Mouse (Mus musculus) kidney, embryonic 16.5 days (tissue): ENCODE results near the gene Cysrt1. TPM values are rescaled to one million over a fixed set of nuclear protein-coding genes. Genes with fewer than 3 reads are reported as not detected.
A peak's percentile ranks its signal among the peaks of the same experiment; 100 is the strongest.

Source experiments
- ATAC-seq: fragments of 200-750 bp; cut with Nextera tagmentation; 2 replicates; pipeline ENCODE4 v1.8.0; 2017; ENCODE audit warnings: moderate TSS enrichment; ENCODE audit not compliant: low FRiP score, low TSS enrichment
- H3K27ac ChIP-seq: fragments of 300-500 bp; sonication (generic); 2 replicates; pipeline ENCODE4 v1.5.1; 2014; ENCODE audit warnings: low read length
- H3K27me3 ChIP-seq: fragments of 300-500 bp; sonication (generic); 2 replicates; pipeline ENCODE4 v1.6.1; 2014; ENCODE audit warnings: low read length, control low read depth, mixed read lengths; ENCODE audit not compliant: insufficient read depth
- H3K36me3 ChIP-seq: fragments of 300-500 bp; sonication (generic); 2 replicates; pipeline ENCODE4 v1.6.1; 2014; ENCODE audit warnings: low read length, control low read depth, mixed read lengths; ENCODE audit not compliant: insufficient read depth
- H3K4me1 ChIP-seq: fragments of 300-500 bp; sonication (generic); 2 replicates; pipeline ENCODE4 v1.6.1; 2014; ENCODE audit warnings: low read length, control low read depth, mixed read lengths; ENCODE audit not compliant: insufficient read depth
- H3K4me2 ChIP-seq: fragments of 300-500 bp; sonication (generic); replicated peaks from 2 replicates; pipeline ENCODE4 v1.6.1; 2014; ENCODE audit warnings: low read depth, low read length
- H3K4me3 ChIP-seq: fragments of 300-500 bp; sonication (generic); 2 replicates; pipeline ENCODE4 v1.5.1; 2014; ENCODE audit warnings: mild to moderate bottlenecking, low read length
- H3K9ac ChIP-seq: fragments of 300-500 bp; sonication (generic); replicated peaks from 2 replicates; pipeline ENCODE4 v1.6.1; 2014; ENCODE audit warnings: low read length
- H3K9me3 ChIP-seq: fragments of 300-500 bp; sonication (generic); 2 replicates; pipeline ENCODE4 v1.6.1; 2016; ENCODE audit warnings: low read length, control low read depth
- WGBS: fragments of 180-500 bp; shearing (Covaris S2); extraction: QIAGEN DNeasy Blood & Tissue Kit; methylation state at CpG from one replicate; pipeline ENCODE4 v1.1.7; 2014; 5-methylcytosine and 5-hydroxymethylcytosine counted together
- polyA plus RNA-seq: library from polyadenylated mRNA; unstranded; fragments of >200 nt; fragmentation: Nextera tagmentation; extraction: Ambion mirVana; gene quantifications from 2 replicates; pipeline ENCODE4 v1.2.1, GENCODE M21; 2015

The Cysrt1 gene
- 0.21 and 0.30 TPM in 2 replicates for polyA plus RNA-seq

DNA sequence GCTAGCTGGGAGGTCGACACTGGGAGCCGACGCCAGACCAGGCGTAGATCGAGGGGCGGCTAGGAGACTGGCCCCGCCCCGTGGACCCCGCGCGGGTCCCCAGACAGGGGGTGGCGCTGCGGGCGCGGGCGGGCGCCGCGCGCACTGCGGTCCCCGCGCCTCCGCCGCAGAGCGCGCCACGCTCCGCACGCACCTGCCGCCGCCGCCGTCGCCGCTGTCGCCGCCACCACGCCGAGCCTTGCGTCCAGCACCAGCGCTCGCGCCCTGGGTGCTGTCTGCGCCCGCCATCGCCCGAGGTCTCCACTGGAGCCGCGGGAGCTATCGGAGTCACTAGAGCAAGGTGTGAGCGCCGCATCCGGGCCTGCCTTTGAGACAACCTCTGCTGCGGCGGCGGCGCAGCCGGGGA lies at the start of gene Cysrt1, which contains the start of gene Rnf208:
Gene Cysrt1, minus strand, starts transcription at position 352 of the 406 bp plus-strand sequence.
Gene Rnf208, plus strand, starts transcription at position 155 of the 406 bp plus-strand sequence.
- H3K9ac ChIP-seq = peak within 1 kb of the TSS; percentile 78
- H3K4me2 ChIP-seq = peak within 1 kb of the TSS; percentile 97
- H3K27me3 ChIP-seq = peaks cover 20% of the 10 kb centered on the region
- no peaks in the 10 kb centered on the region for H3K9me3 ChIP-seq
- H3K36me3 ChIP-seq = 0 out of 2 replicates have a peak, but pooled peaks cover 6% of the 10 kb centered on the region
- H3K4me3 ChIP-seq = peak within 1 kb of the TSS; percentile 63
- 0% methylated on average over 56 of the region's 59 CpGs for WGBS
- peaks cover 26% of the 10 kb centered on the region for H3K4me1 ChIP-seq
- ATAC-seq = no peak
- peak within 1 kb of the TSS; percentile 56; the same call in 1 of the 2 replicates for H3K27ac ChIP-seq

DNA sequence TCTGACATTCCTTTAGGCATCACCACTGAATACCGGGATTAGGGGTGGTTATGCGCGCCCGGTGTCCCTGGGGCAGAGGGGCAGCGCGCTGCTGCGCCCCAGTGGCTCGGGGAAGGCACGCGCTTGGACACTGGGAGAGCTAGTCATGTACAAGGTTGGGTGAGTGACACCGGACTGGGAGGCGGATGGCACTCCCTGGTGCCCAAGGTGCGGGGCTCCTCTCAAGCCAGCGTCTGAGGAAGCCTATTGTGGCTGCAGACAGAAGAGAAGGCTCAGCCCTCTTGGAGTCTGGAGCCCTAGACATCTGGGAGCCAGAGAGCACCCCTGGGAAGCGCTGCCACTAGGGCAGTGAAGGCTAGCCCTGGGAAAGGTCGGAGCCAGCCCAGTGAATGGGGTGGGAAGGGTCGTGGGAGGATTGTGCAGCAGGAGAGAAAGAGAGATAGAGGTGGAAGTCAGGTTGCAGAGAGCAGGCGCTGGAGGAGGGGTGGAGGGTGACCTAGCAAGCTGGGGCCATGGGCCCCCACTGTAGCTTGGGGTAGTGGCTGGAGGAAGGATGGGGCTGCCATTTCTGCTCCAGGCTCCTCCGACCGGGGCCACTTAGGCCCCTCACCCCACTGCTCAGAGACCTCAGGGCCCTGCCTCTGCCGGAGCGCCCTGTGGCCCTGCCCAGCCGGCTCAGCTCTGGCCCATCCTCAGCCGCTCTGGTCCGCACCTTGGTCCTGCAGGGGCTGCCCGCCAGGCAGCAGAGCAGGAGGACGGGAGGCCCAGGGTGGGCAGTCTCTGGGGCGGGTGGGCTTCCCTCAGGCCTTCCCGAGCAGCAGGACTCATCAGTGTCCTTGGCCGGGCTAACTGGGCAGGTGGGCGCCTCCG lies 49.2 kb upstream of the Cysrt1 start:
- peak overlapping the region; percentile 38 for H3K4me3 ChIP-seq
- H3K9me3 ChIP-seq = no peaks in the 10 kb centered on the region
- no peaks in the 10 kb centered on the region for H3K36me3 ChIP-seq
- no peak for ATAC-seq
- 6% methylated on average over 30 of the region's 32 CpGs for WGBS
- no peak overlapping the region for H3K9ac ChIP-seq
- H3K4me2 ChIP-seq = peak overlapping the region; percentile 57
- H3K4me1 ChIP-seq = peaks cover 24% of the 10 kb centered on the region
- H3K27me3 ChIP-seq = peaks cover 62% of the 10 kb centered on the region
- no peak overlapping the region for H3K27ac ChIP-seq

DNA sequence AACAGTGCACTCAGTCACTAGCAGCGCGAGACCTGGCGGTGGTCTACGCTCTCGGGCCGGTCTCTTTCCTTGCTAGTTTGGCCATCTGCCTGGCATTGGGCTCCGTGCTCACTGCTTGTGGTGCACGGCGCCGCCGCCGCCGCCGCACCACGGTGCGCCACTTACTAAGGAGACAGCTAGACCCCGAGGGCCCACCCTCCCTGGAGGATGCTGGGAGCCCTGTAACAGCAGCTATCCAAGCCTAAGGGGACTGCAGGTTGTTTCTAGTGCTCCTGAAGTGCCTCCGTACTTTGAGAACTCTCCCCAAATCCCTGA lies 48.5 kb upstream of the Cysrt1 start:
- H3K4me1 ChIP-seq = peaks cover 24% of the 10 kb centered on the region
- WGBS = under 1% methylated on average over 18 of the region's 18 CpGs

DNA sequence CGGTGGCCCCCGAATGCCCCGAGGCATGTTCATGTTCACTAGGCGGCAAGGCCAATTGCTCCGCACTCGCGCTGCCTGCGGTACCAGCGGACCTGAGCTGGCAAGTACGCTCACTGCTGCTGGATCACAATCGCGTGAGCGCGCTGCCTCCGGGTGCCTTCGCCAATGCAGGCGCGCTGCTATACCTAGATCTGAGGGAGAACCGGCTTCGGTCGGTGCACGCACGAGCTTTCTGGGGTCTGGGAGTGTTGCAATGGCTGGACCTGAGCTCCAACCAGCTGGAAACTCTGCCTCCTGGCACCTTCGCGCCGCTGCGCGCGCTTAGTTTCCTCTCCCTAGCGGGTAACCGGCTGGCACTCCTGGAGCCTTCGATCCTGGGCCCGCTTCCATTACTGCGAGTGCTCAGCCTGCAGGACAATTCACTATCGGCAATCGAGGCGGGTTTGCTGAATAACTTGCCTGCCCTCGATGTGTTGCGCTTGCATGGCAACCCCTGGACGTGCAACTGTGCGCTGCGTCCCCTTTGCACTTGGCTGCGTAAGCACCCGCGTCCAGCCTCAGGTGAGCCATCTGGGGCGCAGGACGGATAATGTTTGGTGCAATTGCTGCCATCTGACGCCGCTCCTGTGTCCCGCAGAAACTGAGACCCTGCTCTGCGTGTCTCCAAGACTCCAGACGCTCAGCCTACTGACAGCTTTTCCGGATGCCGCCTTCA lies 48.0 kb upstream of the Cysrt1 start:
- peaks cover 60% of the 10 kb centered on the region for H3K27me3 ChIP-seq
- H3K4me3 ChIP-seq = peak overlapping the region; percentile 16
- H3K4me2 ChIP-seq = peak overlapping the region; percentile 37
- no peaks in the 10 kb centered on the region for H3K9me3 ChIP-seq
- no peak for ATAC-seq
- no peak overlapping the region for H3K9ac ChIP-seq
- H3K36me3 ChIP-seq = peaks cover 7% of the 10 kb centered on the region
- 1% methylated on average over 54 of the region's 54 CpGs for WGBS
- peaks cover 24% of the 10 kb centered on the region for H3K4me1 ChIP-seq
- H3K27ac ChIP-seq = no peak overlapping the region

More for the DNA sequence above, 48.5 kb upstream of the Cysrt1 start:
- no peak for ATAC-seq
- H3K4me3 ChIP-seq = peak overlapping the region; percentile 16
- peaks cover 2% of the 10 kb centered on the region; the same call in 1 of the 2 replicates for H3K36me3 ChIP-seq
- peaks cover 62% of the 10 kb centered on the region for H3K27me3 ChIP-seq
- no peak overlapping the region for H3K27ac ChIP-seq
- peak overlapping the region; percentile 37 for H3K4me2 ChIP-seq
- no peak overlapping the region for H3K9ac ChIP-seq
- no peaks in the 10 kb centered on the region for H3K9me3 ChIP-seq

DNA sequence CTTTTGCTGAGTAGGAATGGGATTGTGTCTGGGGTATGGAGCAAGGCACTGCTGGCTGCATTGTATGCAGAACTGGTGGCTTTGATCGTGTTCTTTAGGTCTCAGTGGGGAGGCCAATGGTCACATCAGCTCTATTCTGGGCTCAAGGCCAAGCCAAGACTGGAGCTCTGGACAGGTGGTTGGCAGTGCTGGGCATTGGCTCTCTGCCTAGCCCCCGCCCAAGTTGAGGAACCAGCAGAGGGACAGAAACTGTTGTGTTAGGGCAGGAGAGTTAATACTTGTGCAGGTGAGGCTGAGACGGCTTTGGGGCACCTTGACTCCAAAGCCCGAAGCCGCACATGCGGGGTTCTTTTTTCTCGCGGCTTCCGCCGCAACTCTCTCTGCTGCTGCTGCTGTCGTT lies 47.4 kb upstream of the Cysrt1 start, which contains the start of gene Lrrc26:
Gene Lrrc26, plus strand, starts transcription at position 265 of the 400 bp plus-strand sequence.
- peaks cover 24% of the 10 kb centered on the region for H3K4me1 ChIP-seq
- 9% methylated on average over 11 of the region's 11 CpGs for WGBS
- peaks cover 55% of the 10 kb centered on the region for H3K27me3 ChIP-seq

DNA sequence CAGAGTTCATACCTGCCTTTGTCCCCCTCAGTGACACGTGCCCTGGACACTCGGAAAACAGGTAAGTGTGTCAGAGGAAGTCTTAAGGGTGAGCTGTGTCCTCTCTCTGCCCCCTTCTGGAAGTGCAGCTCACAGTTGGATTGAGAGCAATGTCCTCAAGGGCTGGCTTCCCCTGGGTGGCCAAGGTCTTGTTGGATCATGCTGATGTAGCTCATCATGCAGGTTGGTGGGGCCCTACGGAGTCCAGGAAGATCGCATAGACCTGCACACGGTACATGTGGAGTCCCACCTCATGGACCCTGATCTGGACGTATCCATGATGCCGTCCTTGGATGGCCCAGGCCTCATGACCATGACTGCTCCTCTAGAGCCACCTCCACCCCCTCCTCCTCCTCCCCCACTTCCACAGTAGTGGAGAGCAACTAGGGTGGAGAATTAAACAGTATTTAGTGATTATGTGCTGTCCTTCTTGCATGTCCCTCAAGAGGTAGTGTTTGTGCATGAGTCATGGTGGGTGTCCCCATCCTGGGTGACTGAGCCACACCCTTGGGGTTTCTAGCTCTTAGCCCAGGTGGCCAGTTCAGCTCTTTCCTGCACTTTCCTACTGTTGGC lies 46.6 kb upstream of the Cysrt1 start:
- H3K4me2 ChIP-seq = no peak overlapping the region
- H3K4me3 ChIP-seq = no peak overlapping the region
- H3K9ac ChIP-seq = no peak overlapping the region
- H3K36me3 ChIP-seq = peaks cover 21% of the 10 kb centered on the region
- H3K27ac ChIP-seq = no peak overlapping the region
- no peak for ATAC-seq
- H3K9me3 ChIP-seq = no peaks in the 10 kb centered on the region
- peaks cover 24% of the 10 kb centered on the region for H3K4me1 ChIP-seq
- H3K27me3 ChIP-seq = peaks cover 55% of the 10 kb centered on the region
- WGBS = 84% methylated on average over 7 of the region's 7 CpGs

More for the DNA sequence above, 47.4 kb upstream of the Cysrt1 start, which contains the start of gene Lrrc26:
- H3K9me3 ChIP-seq = no peaks in the 10 kb centered on the region
- peak within 1 kb of the TSS; percentile 37 for H3K4me2 ChIP-seq
- peaks cover 13% of the 10 kb centered on the region for H3K36me3 ChIP-seq
- H3K9ac ChIP-seq = no peak within 1 kb of the TSS
- ATAC-seq = no peak
- no peak within 1 kb of the TSS for H3K27ac ChIP-seq
- H3K4me3 ChIP-seq = peak within 1 kb of the TSS; percentile 16

DNA sequence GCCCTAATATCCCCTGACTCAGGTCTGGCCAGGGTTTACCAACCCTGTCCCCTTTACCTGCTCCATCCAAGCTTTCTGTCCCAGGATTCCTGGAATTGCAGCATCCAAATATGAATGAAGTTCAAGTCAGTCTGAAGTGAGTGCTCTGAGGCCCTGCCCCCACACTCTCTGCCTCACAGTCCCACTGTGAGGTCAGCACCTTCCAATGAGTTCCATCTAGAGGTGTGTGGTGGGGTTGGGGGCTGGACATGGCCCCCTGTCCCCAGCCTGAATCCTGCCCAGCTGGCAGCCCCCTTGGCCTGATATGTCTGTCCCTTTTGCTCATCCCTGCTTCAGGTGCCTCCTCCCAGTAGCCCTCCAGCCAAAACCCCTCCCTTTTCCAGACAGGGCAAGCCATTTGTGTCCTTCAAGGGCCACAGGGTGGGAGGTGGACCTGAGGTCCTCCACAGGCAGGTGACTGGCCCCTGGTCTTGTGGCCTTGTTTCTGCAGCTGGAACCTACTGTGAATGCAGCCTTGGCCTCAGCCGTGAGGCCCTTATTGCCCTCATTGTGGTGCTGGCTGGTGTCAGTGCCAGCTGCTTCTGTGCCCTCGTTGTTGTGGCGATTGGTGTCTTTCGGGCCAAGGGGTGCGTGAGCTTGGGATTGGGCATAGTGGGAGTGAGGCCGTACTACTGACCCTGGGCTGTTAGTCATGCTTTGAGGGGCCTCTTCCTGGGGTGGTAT lies 45.8 kb upstream of the Cysrt1 start, which contains the start of gene Tmem210:
Gene Tmem210, plus strand, starts transcription at position 219 of the 723 bp plus-strand sequence.
- Histone ChIP-seq H3K4me2 (no peak within 1 kb of the TSS), H3K9me3 (no peaks in the 10 kb centered on the region), H3K27me3 (peaks cover 53% of the 10 kb centered on the region), H3K27ac (peak within 1 kb of the TSS; percentile 63; the same call in 1 of the 2 replicates), H3K4me3 (no peak within 1 kb of the TSS), H3K36me3 (peaks cover 25% of the 10 kb centered on the region), H3K4me1 (peaks cover 24% of the 10 kb centered on the region), H3K9ac (no peak within 1 kb of the TSS)
- ATAC-seq = no peak
- 84% methylated on average over 6 of the region's 6 CpGs for WGBS

DNA sequence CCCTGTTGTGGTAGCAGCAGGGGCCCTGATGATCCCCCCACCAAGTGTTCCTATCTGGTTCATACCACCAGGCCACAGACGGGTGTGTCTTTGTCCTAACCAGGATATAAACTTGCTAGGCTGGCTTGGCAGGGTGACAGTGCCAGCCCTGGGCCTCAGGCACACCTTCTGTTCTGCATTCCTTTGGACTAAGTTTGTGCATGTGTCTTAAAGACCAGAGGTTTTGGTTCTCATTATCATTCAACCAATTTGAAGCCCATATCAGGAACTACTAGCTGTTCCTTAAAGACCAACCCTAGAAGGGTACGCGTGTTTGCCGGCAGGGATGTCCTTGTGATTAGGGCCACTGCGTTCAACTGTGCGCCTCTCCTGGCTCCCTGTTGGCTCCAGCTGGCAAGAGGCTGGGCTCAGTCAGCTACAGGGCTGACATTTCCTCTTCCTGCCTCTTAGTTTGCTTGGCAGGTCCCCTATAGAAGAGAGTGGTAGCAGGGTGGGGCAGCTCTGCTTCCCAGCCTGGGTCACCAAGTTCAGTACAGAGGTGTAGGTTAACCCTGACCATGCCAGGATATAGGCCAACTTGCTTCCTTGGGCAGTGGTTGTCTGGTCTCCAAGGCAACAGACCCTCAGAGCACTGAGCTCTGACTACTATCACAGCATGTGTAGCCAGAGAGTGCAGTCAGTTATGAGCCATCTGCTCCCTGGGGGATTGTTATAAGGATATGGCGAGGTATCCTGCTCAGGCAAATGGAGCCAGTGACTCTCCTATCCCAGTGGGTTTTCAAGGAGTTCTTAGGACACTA lies 44.8 kb upstream of the Cysrt1 start:
- peak overlapping the region; percentile 63; the same call in 1 of the 2 replicates for H3K27ac ChIP-seq
- peak; percentile 24; the same call in 1 of the 2 replicates for ATAC-seq
- no peak overlapping the region for H3K4me2 ChIP-seq
- no peak overlapping the region for H3K9ac ChIP-seq
- H3K27me3 ChIP-seq = peaks cover 42% of the 10 kb centered on the region
- H3K36me3 ChIP-seq = peaks cover 36% of the 10 kb centered on the region
- H3K4me3 ChIP-seq = no peak overlapping the region
- 45% methylated on average over 7 of the region's 7 CpGs for WGBS
- H3K4me1 ChIP-seq = peaks cover 17% of the 10 kb centered on the region
- H3K9me3 ChIP-seq = no peaks in the 10 kb centered on the region
